Mouse (Mus musculus) intestine, postnatal 0 days (tissue): ENCODE measurements around the gene Tcea2. TPM values are rescaled to one million over a fixed set of nuclear protein-coding genes. Genes with fewer than 3 reads are reported as not detected.
A peak's percentile ranks its signal among the peaks of the same experiment; 100 is the strongest.

Experiments
- ATAC-seq: fragments of 200-750 bp; cut with Nextera tagmentation; 2 replicates; pipeline ENCODE4 v1.8.0; 2017; ENCODE audit warnings: mild to moderate bottlenecking, moderate TSS enrichment, moderate library complexity
- H3K27ac ChIP-seq: fragments of 300-500 bp; sonication (generic); 2 replicates; pipeline ENCODE4 v1.5.1; 2014; ENCODE audit warnings: mild to moderate bottlenecking, low read depth, low read length, moderate library complexity
- H3K27me3 ChIP-seq: fragments of 300-500 bp; sonication (generic); replicated peaks from 2 replicates; pipeline ENCODE4 v1.6.1; 2014; ENCODE audit warnings: low read length, mixed read lengths; ENCODE audit not compliant: control insufficient read depth, insufficient read depth
- H3K36me3 ChIP-seq: fragments of 300-500 bp; sonication (generic); 2 replicates; pipeline ENCODE4 v1.6.1; 2014; ENCODE audit warnings: mild to moderate bottlenecking, moderate library complexity; ENCODE audit not compliant: control insufficient read depth, insufficient read depth
- H3K4me1 ChIP-seq: fragments of 300-500 bp; sonication (generic); replicated peaks from 2 replicates; pipeline ENCODE4 v1.6.1; 2014; ENCODE audit warnings: antibody characterized with exemption, low read length, mixed read lengths; ENCODE audit not compliant: control insufficient read depth, insufficient read depth
- H3K4me2 ChIP-seq: fragments of 300-500 bp; sonication (generic); replicated peaks from 2 replicates; pipeline ENCODE4 v1.6.1; 2014; ENCODE audit warnings: low read depth, mild to moderate bottlenecking, moderate library complexity
- H3K4me3 ChIP-seq: fragments of 300-500 bp; sonication (generic); 2 replicates; pipeline ENCODE4 v1.5.1; 2014; ENCODE audit warnings: low read depth, low read length
- H3K9ac ChIP-seq: fragments of 300-500 bp; sonication (generic); 2 replicates; pipeline ENCODE4 v1.6.1; 2014; ENCODE audit warnings: mild to moderate bottlenecking, low read depth, low read length
- H3K9me3 ChIP-seq: fragments of 300-500 bp; sonication (generic); 2 replicates; pipeline ENCODE4 v1.6.1; 2016; ENCODE audit warnings: mixed run types; ENCODE audit not compliant: control insufficient read depth
- CTCF ChIP-seq: sonication (generic); IDR thresholded peaks from 2 replicates; pipeline ENCODE4 v1.5.1; 2016; ENCODE audit warnings: low read depth, mild to moderate bottlenecking, control low read depth, antibody characterized with exemption, moderate library complexity
- WGBS: fragments of 180-500 bp; shearing (Covaris S2); extraction: QIAGEN DNeasy Blood & Tissue Kit; methylation state at CpG from one replicate; pipeline ENCODE4 v1.1.7; 2014; 5-methylcytosine and 5-hydroxymethylcytosine counted together
- polyA plus RNA-seq: library from polyadenylated mRNA; unstranded; fragments of >200 nt; fragmentation: Nextera tagmentation; extraction: Ambion mirVana; gene quantifications from 2 replicates; pipeline ENCODE4 v1.2.1, GENCODE M21; 2015

Tcea2 gene
- polyA plus RNA-seq, 1 experiment from 2014 or later = 6.8 TPM

- peak within 1 kb of the TSS; percentile 41 for H3K4me3 ChIP-seq
- WGBS = under 1% methylated on average over 42 of the region's 43 CpGs
- peak; percentile 23; the same call in 1 of the 2 replicates for ATAC-seq
- no peak for TF ChIP-seq CTCF
- H3K4me2 ChIP-seq = peak within 1 kb of the TSS; percentile 56
- H3K27me3 ChIP-seq = peaks cover 87% of the 10 kb centered on the region
- H3K9me3 ChIP-seq = no peaks in the 10 kb centered on the region
- H3K4me1 ChIP-seq = no peaks in the 10 kb centered on the region
- H3K9ac ChIP-seq = peak within 1 kb of the TSS; percentile 31
- H3K36me3 ChIP-seq = no peaks in the 10 kb centered on the region; the same call in 1 of the 2 replicates
- H3K27ac ChIP-seq = no peak within 1 kb of the TSS
Measured at GRCm38 (mm10) chr2:181671326-181671725, 8.8 kb upstream of the Tcea2 start, which contains the start of gene Sox18. Gene Sox18 (minus strand): TSS chr2:181671640.

DNA sequence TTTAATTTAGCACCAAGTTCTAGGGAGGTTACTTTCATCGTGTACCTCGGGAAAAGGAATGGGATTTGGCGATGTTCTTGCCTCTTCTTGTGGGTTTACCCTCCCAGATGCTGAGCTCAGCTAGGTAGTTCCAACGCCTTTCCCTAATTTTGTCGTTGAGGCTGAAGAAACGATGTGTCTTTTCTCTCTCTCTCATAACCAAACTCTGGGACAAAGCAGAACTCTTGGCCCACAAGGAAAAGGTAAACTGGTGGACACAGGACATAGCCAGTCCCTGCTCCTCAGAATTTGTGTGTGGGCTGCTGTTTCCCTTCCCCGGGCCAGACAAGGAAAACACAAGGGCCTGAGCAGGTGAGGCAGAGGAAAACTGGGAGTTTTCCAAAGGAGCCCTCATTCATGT, 8.1 kb upstream of the Tcea2 start:
- H3K9me3 ChIP-seq = no peaks in the 10 kb centered on the region
- H3K9ac ChIP-seq = no peak overlapping the region
- no peak for ATAC-seq
- H3K4me1 ChIP-seq = no peaks in the 10 kb centered on the region
- peaks cover 92% of the 10 kb centered on the region for H3K27me3 ChIP-seq
- TF ChIP-seq CTCF = no peak
- no peaks in the 10 kb centered on the region; the same call in 1 of the 2 replicates for H3K36me3 ChIP-seq
- no peak overlapping the region for H3K4me2 ChIP-seq
- 26% methylated on average over 7 of the region's 7 CpGs for WGBS
- no peak overlapping the region for H3K27ac ChIP-seq
- H3K4me3 ChIP-seq = no peak overlapping the region

- 40% methylated on average over 1 of the region's 1 CpGs for WGBS
- H3K27ac ChIP-seq = no peak overlapping the region
- no peak for ATAC-seq
Measured at GRCm38 (mm10) chr2:181673501-181673900, 6.6 kb upstream of the Tcea2 start.

DNA sequence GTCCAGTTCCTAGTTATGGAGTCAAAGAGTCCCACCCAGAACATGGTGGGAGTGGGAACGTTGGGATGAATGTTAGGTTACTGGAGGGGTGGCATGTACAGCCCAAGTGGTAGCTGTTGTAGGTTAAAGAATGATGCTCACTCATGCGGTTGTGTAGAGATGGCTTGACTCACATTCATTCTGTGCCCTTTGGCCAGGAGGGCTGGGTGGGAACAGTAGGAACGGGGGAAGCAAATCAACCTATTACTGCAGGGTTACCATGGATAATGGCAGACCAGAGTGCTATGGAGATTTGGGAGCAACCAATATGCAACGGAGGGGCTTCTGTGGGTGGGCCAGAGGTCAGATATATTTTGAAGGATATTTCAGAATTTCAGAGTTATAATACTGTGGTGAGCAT, 5.2 kb upstream of the Tcea2 start:
- H3K9ac ChIP-seq = no peak overlapping the region
- H3K4me3 ChIP-seq = no peak overlapping the region
- H3K36me3 ChIP-seq = no peaks in the 10 kb centered on the region; the same call in 1 of the 2 replicates
- no peak overlapping the region for H3K27ac ChIP-seq
- 72% methylated on average over 4 of the region's 4 CpGs for WGBS
- no peaks in the 10 kb centered on the region for H3K9me3 ChIP-seq
- H3K27me3 ChIP-seq = peaks cover 68% of the 10 kb centered on the region
- H3K4me1 ChIP-seq = no peaks in the 10 kb centered on the region
- ATAC-seq = no peak
- no peak for TF ChIP-seq CTCF
- H3K4me2 ChIP-seq = no peak overlapping the region

More at GRCm38 (mm10) chr2:181673501-181673900, 6.6 kb upstream of the Tcea2 start:
- Histone ChIP-seq H3K9me3 (no peaks in the 10 kb centered on the region), H3K9ac (no peak overlapping the region), H3K27me3 (peaks cover 81% of the 10 kb centered on the region), H3K4me3 (no peak overlapping the region), H3K4me1 (no peaks in the 10 kb centered on the region), H3K4me2 (no peak overlapping the region), H3K36me3 (no peaks in the 10 kb centered on the region; the same call in 1 of the 2 replicates)
- TF ChIP-seq CTCF = no peak

DNA sequence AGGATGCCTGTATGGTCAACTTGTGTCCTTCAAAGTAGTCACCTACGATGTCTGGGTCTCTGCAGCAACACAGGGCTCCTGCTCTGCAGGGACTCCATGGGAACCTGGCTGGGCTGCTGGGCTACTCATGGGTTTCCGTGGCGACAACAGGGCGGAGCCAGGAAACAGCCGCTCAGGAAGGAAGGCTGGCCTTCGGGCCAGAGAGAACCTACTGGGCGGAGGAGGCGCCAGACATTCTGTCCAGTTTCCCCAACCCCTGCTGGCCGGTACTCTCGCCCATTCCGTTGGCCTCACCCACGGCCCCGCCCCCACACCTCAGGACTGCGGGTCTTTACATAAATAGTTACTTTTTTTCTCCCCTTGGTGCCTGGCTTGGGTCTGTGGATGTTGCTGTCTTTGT, 4.7 kb upstream of the Tcea2 start:
- ATAC-seq = no peak
- no peak for TF ChIP-seq CTCF
- Histone ChIP-seq H3K4me1 (0 out of 2 replicates have a peak, but pooled peaks cover under 1% of the 10 kb centered on the region), H3K9ac (no peak overlapping the region), H3K4me3 (0 out of 2 replicates have a peak overlapping the region, but pooled peaks have one; percentile 5), H3K27ac (0 out of 2 replicates have a peak overlapping the region, but pooled peaks have one; percentile 8), H3K27me3 (peaks cover 63% of the 10 kb centered on the region), H3K36me3 (no peaks in the 10 kb centered on the region; the same call in 1 of the 2 replicates), H3K9me3 (no peaks in the 10 kb centered on the region), H3K4me2 (no peak overlapping the region; the same call in 1 of the 2 replicates)
- WGBS = 6% methylated on average over 14 of the region's 14 CpGs

- WGBS = 73% methylated on average over 2 of the region's 2 CpGs
- ATAC-seq = no peak
- Histone ChIP-seq H3K27ac (peak overlapping the region; percentile 28; the same call in 1 of the 2 replicates), H3K4me1 (0 out of 2 replicates have a peak, but pooled peaks cover 6% of the 10 kb centered on the region), H3K9ac (no peak overlapping the region), H3K36me3 (no peaks in the 10 kb centered on the region; the same call in 1 of the 2 replicates), H3K4me3 (no peak overlapping the region), H3K4me2 (no peak overlapping the region), H3K9me3 (no peaks in the 10 kb centered on the region), H3K27me3 (peaks cover 53% of the 10 kb centered on the region)
- TF ChIP-seq CTCF = peak; percentile 36; the same call in 1 of the 2 replicates
Measured at GRCm38 (mm10) chr2:181676424-181676823, 3.7 kb upstream of the Tcea2 start.
